Mouse (Mus musculus): ENCODE measurements around the gene Nlrp9a.
"Not testable (repeated sequence)": the region's sequence is repeated elsewhere in the genome, so short reads cannot be mapped to it uniquely, and the experiment has no call there.

The Nlrp9a gene

DNA sequence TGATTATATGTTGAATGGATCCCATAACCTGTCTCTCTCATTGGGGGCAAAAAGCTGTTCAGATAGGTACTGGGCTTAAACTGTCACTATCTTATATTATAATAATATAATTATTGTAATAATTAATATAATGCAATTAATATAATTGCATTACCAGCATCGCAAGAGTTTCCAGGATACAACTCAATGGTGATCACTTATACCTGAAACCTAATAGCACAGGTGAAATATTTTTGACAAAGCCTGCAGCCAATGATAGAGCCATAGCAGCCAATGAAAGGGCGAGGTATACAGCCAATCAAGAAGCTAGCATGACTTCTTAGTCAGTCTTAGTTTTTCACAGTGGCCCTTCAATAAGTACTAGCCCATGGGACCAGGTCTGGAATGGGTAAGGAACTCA, at the start of gene Nlrp9a:
Gene Nlrp9a (plus strand): TSS at position 301 of the 400 bp plus-strand sequence.
- DNase-seq = not testable (repeated sequence)

DNA sequence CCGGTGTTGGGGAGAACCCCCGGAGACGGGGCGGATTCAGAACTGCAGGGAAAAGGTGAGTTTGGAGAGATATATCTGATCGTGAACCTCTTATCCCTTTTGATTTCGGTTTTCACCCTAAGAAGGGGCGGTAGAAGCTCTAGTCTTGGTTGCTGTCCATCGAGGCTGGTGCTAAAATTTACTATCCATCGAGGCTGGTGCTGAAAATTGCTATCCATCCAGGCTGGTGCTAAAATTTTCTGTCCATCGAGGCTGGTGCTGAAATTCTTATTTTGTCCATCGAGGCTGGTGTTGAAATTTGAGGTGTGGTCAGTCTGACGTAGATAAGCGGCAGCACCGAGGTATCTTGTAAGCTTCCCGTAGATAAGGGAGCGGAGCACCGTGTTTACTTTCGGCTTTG, 45.3 kb upstream of the Nlrp9a start:
- DNase-seq = not testable (repeated sequence)

DNA sequence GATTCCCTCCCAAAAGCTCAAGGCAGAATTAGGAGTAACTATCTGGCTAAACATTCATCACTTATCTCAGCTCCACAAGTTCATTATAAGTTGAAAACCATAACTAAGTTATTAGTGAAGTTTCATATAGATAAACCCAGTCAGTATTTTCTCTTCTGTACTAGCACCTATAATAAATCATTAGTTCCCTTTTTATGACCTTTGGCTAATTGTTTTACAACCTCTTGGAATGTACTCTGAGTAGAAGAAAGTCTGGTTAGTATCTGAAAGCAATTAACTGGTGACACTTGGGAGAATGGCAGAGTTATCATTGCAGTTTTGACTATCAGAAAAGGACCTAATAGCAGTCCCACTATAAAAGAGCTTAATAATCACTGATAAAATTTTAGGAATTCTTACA, 54.3 kb downstream of the Nlrp9a start:
- no peak for DNase-seq

DNA sequence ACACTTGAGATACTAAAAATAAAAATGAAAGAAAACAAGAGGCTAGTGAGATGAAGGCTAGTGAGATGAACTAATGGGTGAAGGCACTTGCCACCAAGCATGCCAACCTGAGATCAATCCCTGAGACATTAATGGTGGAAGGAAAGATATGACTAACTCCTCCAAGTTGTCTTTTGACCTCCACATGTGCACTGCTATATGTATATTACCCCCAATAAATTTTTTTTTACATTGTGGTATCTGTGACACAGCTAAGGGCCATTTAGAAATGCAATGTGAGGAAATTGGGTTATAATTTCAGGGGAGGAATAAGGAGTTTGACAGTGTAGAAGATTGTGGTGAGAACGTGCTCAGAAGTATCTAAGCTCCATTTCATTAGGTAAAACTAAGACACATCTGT, 55.0 kb downstream of the Nlrp9a start:
- DNase-seq = no peak

DNA sequence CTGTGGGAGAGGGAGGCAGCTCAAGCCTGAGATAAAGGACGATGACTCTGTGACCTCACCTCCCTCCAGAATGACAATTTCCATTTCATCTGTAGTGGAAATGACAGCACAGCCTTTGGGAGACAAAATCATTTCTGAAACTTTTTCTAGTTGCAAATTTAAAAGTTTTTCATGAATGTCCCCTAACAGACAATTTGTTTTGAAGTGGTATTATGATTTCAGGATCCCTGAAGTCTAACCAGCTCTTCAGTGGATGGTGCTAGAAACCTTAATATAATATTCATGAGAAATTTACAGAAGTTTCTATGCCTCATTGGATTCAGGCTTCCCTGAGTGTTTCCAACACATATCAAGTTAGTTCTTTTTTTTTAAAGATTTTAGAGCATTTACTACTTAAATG, 83.5 kb downstream of the Nlrp9a start, which contains the start of gene Vmn1r185:
Gene Vmn1r185 (minus strand): TSS at position 101 of the 400 bp plus-strand sequence.
- DNase-seq = not testable (repeated sequence)
